Mouse (Mus musculus): ENCODE data around the gene Tcaim. TPM values are rescaled to one million over a fixed set of nuclear protein-coding genes. Genes with fewer than 3 reads are reported as not detected.
"Not testable (repeated sequence)": the region's sequence is repeated elsewhere in the genome, so short reads cannot be mapped to it uniquely, and the experiment has no call there.

The Tcaim gene
- polyA plus RNA-seq, 1 experiment from 2014 or later: 4.6 TPM

DNA sequence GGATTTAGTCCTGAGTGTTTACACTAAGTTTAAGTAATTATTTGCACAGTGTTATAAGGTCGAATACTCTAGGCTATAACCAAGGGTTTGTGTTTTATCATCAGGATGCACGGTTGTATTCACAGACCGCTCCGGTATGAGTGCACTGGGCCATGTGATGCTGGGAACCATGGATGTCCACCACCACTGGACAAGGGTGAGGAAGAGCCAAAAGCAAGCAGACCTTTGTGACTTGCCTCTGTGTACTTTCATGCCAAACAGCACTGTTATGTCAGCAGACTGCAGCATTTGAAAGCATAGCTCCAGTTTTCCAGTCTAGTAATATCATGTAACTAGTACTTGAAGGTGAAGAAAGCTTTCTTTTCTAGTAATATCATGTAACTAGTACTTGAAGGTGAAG, 21.4 kb downstream of the Tcaim start:
- no peak overlapping the region for H3K4me3 ChIP-seq
- peaks cover 48% of the 10 kb centered on the region for H3K36me3 ChIP-seq
- no peak overlapping the region for H3K27ac ChIP-seq (replicated peaks)
- H3K27me3 ChIP-seq (ENCODE audit: low read depth, poor library complexity, severe bottlenecking): no peaks in the 10 kb centered on the region
- 94% methylated on average over 4 of the region's 4 CpGs for WGBS
- H3K9me3 ChIP-seq (replicated peaks): no peaks in the 10 kb centered on the region
- DNase-seq (ENCODE audit: low spot score): no peak
- H3K4me1 ChIP-seq: no peaks in the 10 kb centered on the region; the same call in 1 of the 2 replicates

DNA sequence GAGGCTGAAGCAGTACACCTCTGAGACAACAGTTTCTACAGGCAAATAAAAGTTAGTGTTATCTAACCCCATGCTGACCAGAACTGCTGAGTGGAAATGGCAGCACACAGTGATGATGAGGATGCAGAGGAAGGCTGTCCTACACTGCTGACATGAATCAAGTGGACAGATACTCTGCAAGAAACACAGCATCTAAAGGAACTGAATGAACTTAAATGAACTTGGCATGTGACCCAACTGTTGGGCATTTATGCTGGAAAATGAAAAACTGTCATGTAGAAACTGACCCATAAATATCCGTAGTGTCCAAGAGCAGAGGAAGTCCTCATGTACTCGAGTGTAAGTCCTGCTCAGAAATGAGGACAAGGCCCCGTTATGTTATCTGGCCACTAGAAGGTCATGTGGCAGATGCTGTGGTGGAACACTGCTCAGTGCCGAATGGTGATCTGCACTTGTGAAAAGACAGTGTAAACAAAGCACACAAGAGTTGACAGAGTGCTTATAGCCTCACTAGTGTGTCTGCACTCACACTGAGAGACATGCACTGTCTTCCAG, 24.6 kb downstream of the Tcaim start:
- Histone ChIP-seq H3K27me3 (ENCODE audit: low read depth, poor library complexity, severe bottlenecking) (no peaks in the 10 kb centered on the region), H3K4me3 (no peak overlapping the region), H3K27ac (replicated peaks) (no peak overlapping the region), H3K36me3 (peaks cover 43% of the 10 kb centered on the region), H3K9me3 (replicated peaks) (no peaks in the 10 kb centered on the region), H3K4me1 (no peaks in the 10 kb centered on the region; the same call in 1 of the 2 replicates)
- 85% methylated on average over 4 of the region's 4 CpGs for WGBS
- no peak for DNase-seq (ENCODE audit: low spot score)

DNA sequence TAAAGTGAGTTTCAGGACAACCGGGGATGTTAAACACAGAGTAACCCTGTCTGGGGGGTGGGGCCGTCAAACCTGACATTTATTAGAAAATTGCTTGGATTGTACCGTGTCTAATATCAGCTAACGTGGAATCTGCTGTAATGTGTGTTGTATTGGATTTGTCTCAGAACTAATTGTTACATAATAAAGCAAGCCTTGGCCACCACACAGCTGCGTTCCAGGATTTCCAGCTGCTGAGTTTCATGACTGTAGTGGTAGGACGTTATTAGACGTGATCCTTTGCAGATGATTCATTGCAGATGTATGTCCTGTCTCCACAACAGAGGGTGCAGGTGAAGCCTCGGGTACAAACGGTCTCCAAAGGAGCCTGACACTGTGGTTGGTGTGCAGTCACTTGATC, 30.8 kb downstream of the Tcaim start:
- peaks cover 8% of the 10 kb centered on the region for H3K36me3 ChIP-seq
- DNase-seq (ENCODE audit: low spot score): no peak
- H3K27ac ChIP-seq (replicated peaks): no peak overlapping the region
- 91% methylated on average over 9 of the region's 9 CpGs for WGBS
- H3K4me1 ChIP-seq: no peaks in the 10 kb centered on the region
- H3K4me3 ChIP-seq: no peak overlapping the region
- no peaks in the 10 kb centered on the region for H3K9me3 ChIP-seq (replicated peaks)
- H3K27me3 ChIP-seq (ENCODE audit: low read depth, poor library complexity, severe bottlenecking): no peaks in the 10 kb centered on the region

DNA sequence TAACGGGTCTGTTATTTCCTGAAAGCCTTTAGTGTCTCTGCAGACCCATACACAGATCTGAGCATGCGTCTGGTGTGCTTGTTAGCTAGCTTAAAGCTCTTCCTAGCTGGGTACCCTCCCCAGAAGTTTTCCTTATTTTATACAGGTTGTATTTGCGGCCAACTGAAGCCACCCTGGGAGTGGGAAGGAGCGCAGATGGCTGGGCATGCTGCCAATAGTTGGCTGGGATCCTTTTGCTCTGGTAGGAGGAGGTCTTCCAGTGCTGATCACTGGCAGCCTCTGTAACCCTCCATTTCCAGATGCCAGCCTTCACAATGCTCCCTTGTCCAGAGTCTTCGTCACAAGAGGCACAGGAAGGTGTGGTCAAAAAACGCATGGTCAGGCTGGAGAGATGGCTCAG, 31.5 kb downstream of the Tcaim start:
- peaks cover 8% of the 10 kb centered on the region for H3K36me3 ChIP-seq
- H3K4me1 ChIP-seq: no peaks in the 10 kb centered on the region
- H3K27ac ChIP-seq (replicated peaks): no peak overlapping the region
- no peak for DNase-seq (ENCODE audit: low spot score)
- no peak overlapping the region for H3K4me3 ChIP-seq
- no peaks in the 10 kb centered on the region for H3K27me3 ChIP-seq (ENCODE audit: low read depth, poor library complexity, severe bottlenecking)
- WGBS: 86% methylated on average over 6 of the region's 6 CpGs
- H3K9me3 ChIP-seq (replicated peaks): no peaks in the 10 kb centered on the region

DNA sequence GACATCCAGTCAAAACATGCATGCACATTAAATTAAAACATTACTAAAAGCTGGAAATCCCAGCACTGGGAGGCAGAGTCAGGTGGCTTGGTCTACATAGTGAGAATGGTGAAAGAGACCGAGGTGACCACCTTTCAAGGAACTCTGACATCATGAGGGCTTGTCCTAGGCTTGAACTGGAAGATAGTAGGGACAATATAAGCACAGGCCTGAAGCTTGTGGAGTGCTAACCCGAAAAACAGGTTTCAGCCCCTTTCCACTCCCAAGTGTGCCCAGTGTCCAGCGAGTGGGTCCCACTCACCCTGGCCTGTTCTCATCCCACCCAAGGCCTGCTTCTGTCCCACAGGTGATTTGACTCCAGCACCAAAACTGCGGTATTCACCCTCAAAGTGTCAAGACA, 31.9 kb downstream of the Tcaim start:
- no peak for DNase-seq (ENCODE audit: low spot score)
- no peak overlapping the region for H3K27ac ChIP-seq (replicated peaks)
- no peaks in the 10 kb centered on the region for H3K27me3 ChIP-seq (ENCODE audit: low read depth, poor library complexity, severe bottlenecking)
- no peak overlapping the region for H3K4me3 ChIP-seq
- H3K4me1 ChIP-seq: no peaks in the 10 kb centered on the region
- no peaks in the 10 kb centered on the region for H3K9me3 ChIP-seq (replicated peaks)
- peaks cover 8% of the 10 kb centered on the region for H3K36me3 ChIP-seq
- WGBS: 85% methylated on average over 4 of the region's 4 CpGs

DNA sequence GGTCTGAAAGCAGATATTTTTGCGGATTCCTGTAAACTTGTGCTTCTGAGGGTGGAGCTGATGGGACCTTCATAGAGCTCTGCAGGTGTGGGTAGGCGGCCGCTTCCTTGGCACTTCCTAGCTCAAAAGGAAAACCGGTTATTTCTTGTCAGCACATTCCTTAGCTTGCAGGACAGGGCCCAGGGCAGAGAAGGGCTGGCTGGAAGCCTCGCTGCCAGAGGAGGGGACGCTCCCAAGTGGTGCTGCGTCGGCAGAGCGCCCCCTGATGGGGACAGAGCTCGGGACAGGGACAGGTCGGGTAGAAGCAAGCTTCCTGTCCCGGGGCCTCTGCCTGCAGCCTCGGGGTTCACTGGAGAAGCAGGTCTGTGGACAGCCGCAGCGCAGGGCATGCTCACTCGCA, 32.3 kb downstream of the Tcaim start:
- no peak overlapping the region for H3K4me3 ChIP-seq
- peak; percentile 32 for DNase-seq (ENCODE audit: low spot score)
- no peaks in the 10 kb centered on the region for H3K27me3 ChIP-seq (ENCODE audit: low read depth, poor library complexity, severe bottlenecking)
- peaks cover 8% of the 10 kb centered on the region for H3K36me3 ChIP-seq
- no peak overlapping the region for H3K27ac ChIP-seq (replicated peaks)
- 26% methylated on average over 16 of the region's 16 CpGs for WGBS
- no peaks in the 10 kb centered on the region for H3K9me3 ChIP-seq (replicated peaks)
- H3K4me1 ChIP-seq: no peaks in the 10 kb centered on the region

DNA sequence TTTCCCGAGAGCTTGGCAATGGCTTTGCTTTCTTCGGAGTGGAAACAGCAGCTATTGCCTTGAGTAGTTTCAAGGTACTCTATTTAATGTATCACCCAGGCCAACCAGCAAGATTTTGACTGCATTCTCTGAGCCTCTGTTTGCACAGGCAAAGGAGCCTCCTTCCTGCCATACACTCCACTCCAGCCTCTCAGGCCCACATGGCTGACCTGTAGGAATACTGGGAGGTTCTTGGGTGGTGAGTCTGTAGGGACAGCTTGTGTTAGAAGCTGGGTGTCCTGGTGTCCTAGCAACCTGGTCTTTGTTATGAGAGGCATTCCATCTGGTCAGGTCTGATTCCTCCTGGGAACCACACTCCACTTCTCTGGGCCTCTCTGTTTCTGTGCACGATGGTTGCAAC, 38.4 kb downstream of the Tcaim start, which contains the start of gene Gm35549:
TSS of gene Gm35549 (minus strand) at position 276 of the 400 bp plus-strand sequence.
- no peaks in the 10 kb centered on the region for H3K4me1 ChIP-seq
- H3K9me3 ChIP-seq (replicated peaks): peaks cover 6% of the 10 kb centered on the region; the same call in 1 of the 2 replicates
- no peak within 1 kb of the TSS for H3K27ac ChIP-seq (replicated peaks)
- H3K4me3 ChIP-seq: no peak within 1 kb of the TSS
- 91% methylated on average over 3 of the region's 3 CpGs for WGBS
- no peak for DNase-seq (ENCODE audit: low spot score)
- H3K36me3 ChIP-seq: peaks cover 6% of the 10 kb centered on the region
- no peaks in the 10 kb centered on the region for H3K27me3 ChIP-seq (ENCODE audit: low read depth, poor library complexity, severe bottlenecking)

DNA sequence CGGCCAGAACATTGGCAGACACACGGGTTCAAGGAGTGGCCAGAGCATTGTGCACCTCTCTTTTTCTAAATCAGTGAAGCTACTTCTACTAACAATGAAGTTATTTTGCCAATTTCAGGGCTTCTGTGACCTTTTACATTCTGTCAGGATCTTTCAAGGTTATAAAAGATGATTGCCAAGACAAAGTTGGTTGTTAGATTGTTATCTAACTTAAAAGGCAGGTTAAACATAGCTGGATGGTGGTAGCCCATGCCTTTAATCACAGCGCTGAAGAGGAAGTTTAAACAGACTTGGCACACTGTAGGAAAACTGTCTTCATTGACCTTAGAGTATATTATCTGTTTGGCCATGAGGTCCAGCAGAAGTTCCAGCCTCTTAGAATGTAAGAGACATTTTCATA, 40.3 kb downstream of the Tcaim start:
- H3K9me3 ChIP-seq (replicated peaks): peaks cover 6% of the 10 kb centered on the region; the same call in 1 of the 2 replicates
- H3K27me3 ChIP-seq (ENCODE audit: low read depth, poor library complexity, severe bottlenecking): no peaks in the 10 kb centered on the region
- peaks cover 25% of the 10 kb centered on the region for H3K36me3 ChIP-seq
- H3K4me1 ChIP-seq: no peaks in the 10 kb centered on the region
- no peak overlapping the region for H3K4me3 ChIP-seq
- no peak overlapping the region for H3K27ac ChIP-seq (replicated peaks)
- no peak for DNase-seq (ENCODE audit: low spot score)
- 88% methylated on average over 3 of the region's 3 CpGs for WGBS

DNA sequence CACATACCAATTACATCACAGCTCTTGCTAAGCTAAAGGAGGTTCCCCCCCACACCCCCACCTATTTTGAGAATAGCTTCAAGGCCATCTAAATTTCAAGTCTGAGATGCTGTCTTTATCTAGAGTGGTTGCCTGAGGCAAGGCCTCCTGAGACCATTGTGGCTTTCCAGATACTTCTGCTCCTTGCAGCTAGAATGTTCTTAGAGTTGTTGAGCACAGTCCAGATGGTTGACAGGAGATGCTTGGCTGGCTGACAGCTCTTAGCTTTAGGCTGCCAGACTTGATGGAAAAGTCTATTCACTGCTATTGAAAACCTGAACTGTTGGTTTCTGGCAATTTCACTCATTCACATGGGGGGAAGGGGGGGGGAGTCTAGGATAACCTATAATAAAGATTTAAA, 40.8 kb downstream of the Tcaim start:
- H3K4me1 ChIP-seq: no peaks in the 10 kb centered on the region
- no peak overlapping the region for H3K27ac ChIP-seq (replicated peaks)
- no peaks in the 10 kb centered on the region for H3K27me3 ChIP-seq (ENCODE audit: low read depth, poor library complexity, severe bottlenecking)
- H3K4me3 ChIP-seq: no peak overlapping the region
- peaks cover 30% of the 10 kb centered on the region for H3K36me3 ChIP-seq
- peaks cover 6% of the 10 kb centered on the region; the same call in 1 of the 2 replicates for H3K9me3 ChIP-seq (replicated peaks)
- DNase-seq (ENCODE audit: low spot score): no peak

DNA sequence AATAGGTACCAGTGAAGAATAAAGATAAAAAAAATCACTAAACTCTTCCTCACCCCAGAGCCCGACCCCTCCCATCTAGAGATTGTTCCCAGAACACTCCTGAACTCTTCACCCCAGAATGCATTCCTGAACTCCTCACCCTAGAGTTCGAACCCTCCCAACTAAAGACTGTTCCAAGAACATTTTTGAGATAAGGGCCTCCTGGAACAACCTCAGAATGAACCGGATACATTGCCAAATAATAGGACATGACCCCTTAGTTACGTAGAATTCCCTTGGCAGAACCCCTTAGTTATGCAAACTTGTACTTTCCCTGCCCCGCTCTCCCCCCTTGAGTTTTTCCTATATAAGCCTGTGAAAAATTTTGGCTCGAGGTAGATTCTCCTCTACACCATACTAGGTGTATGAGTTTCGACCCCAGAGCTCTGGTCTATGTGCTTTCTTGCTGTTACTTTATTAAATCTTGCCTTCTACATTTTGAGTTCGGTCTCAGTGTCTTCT, 42.5 kb downstream of the Tcaim start:
- not testable (repeated sequence) for DNase-seq (ENCODE audit: low spot score)

DNA sequence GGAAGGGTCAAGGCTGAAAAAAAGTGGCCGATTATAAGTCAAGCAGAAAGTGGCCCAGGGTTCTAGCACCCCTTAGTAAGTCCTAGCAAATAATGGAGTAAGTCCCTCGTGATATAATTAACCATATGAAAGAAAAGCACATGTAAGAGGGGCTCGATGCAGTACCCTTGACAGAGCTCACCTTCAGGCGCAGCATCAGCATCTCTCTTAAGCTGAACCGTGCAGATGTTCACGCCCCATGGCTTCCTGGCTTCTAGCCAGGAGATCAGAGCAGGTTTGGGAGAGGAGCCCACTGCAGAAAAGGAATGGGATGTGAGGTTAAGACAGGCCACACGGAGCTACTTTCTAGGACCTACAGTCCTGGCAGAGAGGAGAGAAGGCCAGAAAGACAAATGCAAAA, 49.2 kb downstream of the Tcaim start:
- peaks cover 21% of the 10 kb centered on the region for H3K9me3 ChIP-seq (replicated peaks)
- peaks cover 98% of the 10 kb centered on the region for H3K36me3 ChIP-seq
- no peak overlapping the region for H3K27ac ChIP-seq (replicated peaks)
- no peaks in the 10 kb centered on the region for H3K4me1 ChIP-seq
- DNase-seq (ENCODE audit: low spot score): no peak
- H3K27me3 ChIP-seq (ENCODE audit: low read depth, poor library complexity, severe bottlenecking): no peaks in the 10 kb centered on the region
- H3K4me3 ChIP-seq: no peak overlapping the region
- 96% methylated on average over 7 of the region's 7 CpGs for WGBS

More for the DNA sequence above, 42.5 kb downstream of the Tcaim start:
- WGBS: 93% methylated on average over 8 of the region's 8 CpGs
- not testable (repeated sequence) for H3K4me1 ChIP-seq; H3K27me3 ChIP-seq (ENCODE audit: low read depth, poor library complexity, severe bottlenecking); H3K4me3 ChIP-seq; H3K27ac ChIP-seq (replicated peaks)
- Histone ChIP-seq H3K36me3 (peaks cover 47% of the 10 kb centered on the region), H3K9me3 (replicated peaks) (peaks cover 13% of the 10 kb centered on the region; the same call in 1 of the 2 replicates)

DNA sequence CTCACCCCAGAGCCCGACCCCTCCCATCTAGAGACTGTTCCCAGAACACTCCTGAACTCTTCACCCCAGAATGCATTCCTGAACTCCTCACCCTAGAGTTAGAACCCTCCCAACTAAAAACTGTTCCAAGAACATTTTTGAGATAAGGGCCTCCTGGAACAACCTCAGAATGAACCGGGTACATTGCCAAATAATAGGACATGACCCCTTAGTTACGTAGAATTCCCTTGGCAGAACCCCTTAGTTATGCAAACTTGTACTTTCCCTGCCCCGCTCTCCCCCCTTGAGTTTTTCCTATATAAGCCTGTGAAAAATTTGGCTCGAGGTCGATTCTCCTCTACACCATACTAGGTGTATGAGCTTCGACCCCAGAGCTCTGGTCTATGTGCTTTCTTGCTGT, 49.8 kb downstream of the Tcaim start:
- WGBS: 98% methylated on average over 3 of the region's 7 CpGs
- Histone ChIP-seq H3K36me3 (peaks cover 98% of the 10 kb centered on the region), H3K9me3 (replicated peaks) (peaks cover 27% of the 10 kb centered on the region)
- H3K4me1 ChIP-seq; DNase-seq (ENCODE audit: low spot score); H3K27me3 ChIP-seq (ENCODE audit: low read depth, poor library complexity, severe bottlenecking); H3K4me3 ChIP-seq; H3K27ac ChIP-seq (replicated peaks): not testable (repeated sequence)

DNA sequence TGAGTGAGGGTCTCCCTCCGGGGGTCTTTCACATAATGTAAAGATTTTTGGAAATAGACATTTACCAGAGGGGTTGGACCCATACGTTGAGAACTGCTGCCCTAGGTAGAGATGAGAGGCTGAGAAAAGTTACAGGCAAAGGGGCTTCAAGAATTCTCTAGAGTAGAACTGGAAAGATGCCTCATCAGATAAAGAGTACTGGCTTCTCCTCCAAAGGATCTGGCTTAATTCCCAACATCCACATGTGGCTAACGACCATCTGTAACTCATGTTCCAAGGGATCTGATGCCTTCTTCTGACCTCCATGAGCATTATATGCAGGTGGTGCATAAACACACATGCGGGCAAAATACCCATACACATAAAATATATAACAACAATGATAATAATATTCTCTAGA, 50.3 kb downstream of the Tcaim start:
- Histone ChIP-seq H3K36me3 (peaks cover 98% of the 10 kb centered on the region), H3K9me3 (replicated peaks) (peaks cover 32% of the 10 kb centered on the region), H3K27me3 (ENCODE audit: low read depth, poor library complexity, severe bottlenecking) (no peaks in the 10 kb centered on the region), H3K4me1 (no peaks in the 10 kb centered on the region), H3K4me3 (no peak overlapping the region), H3K27ac (replicated peaks) (no peak overlapping the region)
- 98% methylated on average over 4 of the region's 4 CpGs for WGBS
- no peak for DNase-seq (ENCODE audit: low spot score)
